20 mouse cellular contexts compared by ENCODE assay signal in the genomic region with DNA sequence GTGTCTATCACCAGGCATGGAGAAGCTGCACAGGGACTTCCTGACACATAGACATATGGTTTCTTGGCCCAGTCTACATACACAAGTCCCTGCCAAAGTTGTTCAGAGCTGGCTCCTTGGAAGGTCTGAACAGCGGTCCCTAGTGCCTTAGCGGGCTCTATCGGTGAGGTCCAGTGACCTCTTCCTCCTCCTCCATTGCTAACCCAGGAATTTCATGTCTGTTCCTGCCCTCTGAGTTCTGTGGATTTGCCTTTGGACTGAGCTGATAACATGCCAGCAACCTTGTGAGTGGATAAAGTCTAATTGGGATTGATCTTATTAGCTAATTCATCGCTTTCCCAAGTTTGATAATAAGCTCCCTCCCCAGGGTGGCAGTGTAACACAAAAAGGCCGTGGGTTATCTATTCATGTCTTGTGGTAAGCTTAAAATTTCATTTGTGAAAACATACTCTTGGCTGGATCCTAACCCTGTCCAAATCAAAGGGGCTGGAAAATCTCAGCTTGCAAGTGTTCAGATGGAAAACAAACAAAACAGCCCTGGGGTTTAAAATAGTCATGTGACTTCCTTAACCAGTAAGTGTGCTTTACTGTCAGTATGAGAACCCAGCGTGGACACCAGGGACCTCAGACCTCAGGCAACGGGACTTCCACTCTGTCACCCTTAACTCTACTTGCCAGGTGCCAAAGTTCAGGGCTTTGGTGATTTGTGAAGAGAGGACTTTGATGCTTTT. TPM values are rescaled to one million over a fixed set of nuclear protein-coding genes. Genes with fewer than 3 reads are reported as not detected.
DNase-seq lines count a peak whose midpoint lies in the region; ATAC-seq and TF ChIP-seq lines count a peak whose summit lies in the region.
"Had no signal": no experiment of that assay in that cellular context is flagged by ENCODE, and none has a peak within 500 bp of the region (broad histone marks: within the 10 kb centered on the region; RNA-seq: fewer than 3 reads in every experiment).

No protein-coding gene starts in this region.

- H3K9ac ChIP-seq in embryonic facial prominence, embryonic 14.5 days (ENCODE audit: low read depth, low read length): no peak overlapping the region
- no peak overlapping the region for H3K9ac ChIP-seq in hindbrain, postnatal 0 days (replicated peaks; ENCODE audit: low read length)
- no peak overlapping the region for H3K9ac ChIP-seq in hindbrain, embryonic 12.5 days
- no peak overlapping the region for H3K9ac ChIP-seq in lung, postnatal 0 days (replicated peaks; ENCODE audit: low read depth)
- no peak overlapping the region for H3K9ac ChIP-seq in intestine, postnatal 0 days (ENCODE audit: low read depth, low read length)
- H3K9ac ChIP-seq: embryonic facial prominence, embryonic 12.5 days; midbrain, embryonic 12.5 days had no signal

- intact Hi-C loops in gastrocnemius, postnatal 36 days (cut with DNase I): no loop called here

- H3K4me2 ChIP-seq in embryonic facial prominence, embryonic 14.5 days (ENCODE audit: low read depth, low read length): no peak overlapping the region
- H3K4me2 ChIP-seq in hindbrain, postnatal 0 days (ENCODE audit: low read depth, low read length): no peak overlapping the region
- H3K4me2 ChIP-seq in hindbrain, embryonic 12.5 days (replicated peaks): no peak overlapping the region
- H3K4me2 ChIP-seq in lung, postnatal 0 days (replicated peaks; ENCODE audit: low read depth, low read length): no peak overlapping the region
- no peak overlapping the region for H3K4me2 ChIP-seq in intestine, postnatal 0 days (replicated peaks; ENCODE audit: low read depth)
- H3K4me2 ChIP-seq: embryonic facial prominence, embryonic 12.5 days; midbrain, embryonic 12.5 days had no signal

- no peaks in the 10 kb centered on the region for H3K9me3 ChIP-seq in embryonic facial prominence, embryonic 14.5 days (ENCODE audit: control insufficient read depth, low read length)
- H3K9me3 ChIP-seq in embryonic facial prominence, embryonic 10.5 days: 0 out of 2 replicates have a peak, but pooled peaks cover 4% of the 10 kb centered on the region
- H3K9me3 ChIP-seq in hindbrain, postnatal 0 days (ENCODE audit: low read length): no peaks in the 10 kb centered on the region
- H3K9me3 ChIP-seq in hindbrain, embryonic 12.5 days (replicated peaks): no peaks in the 10 kb centered on the region
- H3K9me3 ChIP-seq in lung, postnatal 0 days (ENCODE audit: low read length): no peaks in the 10 kb centered on the region
- H3K9me3 ChIP-seq in intestine, postnatal 0 days (ENCODE audit: control insufficient read depth): no peaks in the 10 kb centered on the region
- H3K9me3 ChIP-seq: embryonic facial prominence, embryonic 12.5 days; limb, embryonic 10.5 days; midbrain, embryonic 12.5 days had no signal

- no peak for TF ChIP-seq EP300 in lung, postnatal 0 days (IDR thresholded peaks at IDR 0.05)

- DNase-seq in embryonic facial prominence, embryonic 14.5 days (ENCODE audit: low spot score): peak; percentile 58
- DNase-seq in embryonic facial prominence, embryonic 10.5 days (ENCODE audit: low spot score): no peak
- DNase-seq in hindbrain, postnatal 0 days (ENCODE audit: low spot score): peak; percentile 30
- DNase-seq in lung, postnatal 0 days (ENCODE audit: low spot score): peak; percentile 30
- DNase-seq in lung, postnatal 10 days: no peak
- DNase-seq in gastrocnemius, postnatal 36 days: no peak
- DNase-seq: cerebellum, postnatal 25 days; kidney, adult 18-20 months; lung, adult 2 months; thymus, postnatal 4 days had no signal

- TF ChIP-seq CTCF in hindbrain, postnatal 0 days (IDR thresholded peaks at IDR 0.05; ENCODE audit: low read depth): no peak
- TF ChIP-seq CTCF in lung, postnatal 0 days (IDR thresholded peaks at IDR 0.05): peak; percentile 3; the same call in 1 of the 2 replicates
- no peak for TF ChIP-seq CTCF in intestine, postnatal 0 days (IDR thresholded peaks at IDR 0.05; ENCODE audit: low read depth)

- no peaks in the 10 kb centered on the region for H3K36me3 ChIP-seq in embryonic facial prominence, embryonic 14.5 days (ENCODE audit: control insufficient read depth, insufficient read depth, low read length)
- H3K36me3 ChIP-seq in embryonic facial prominence, embryonic 10.5 days (replicated peaks): no peaks in the 10 kb centered on the region
- no peaks in the 10 kb centered on the region for H3K36me3 ChIP-seq in hindbrain, postnatal 0 days (ENCODE audit: insufficient read depth, low read length)
- no peaks in the 10 kb centered on the region for H3K36me3 ChIP-seq in hindbrain, embryonic 12.5 days
- no peaks in the 10 kb centered on the region for H3K36me3 ChIP-seq in lung, postnatal 0 days (ENCODE audit: insufficient read depth, low read length)
- H3K36me3 ChIP-seq in intestine, postnatal 0 days (ENCODE audit: control insufficient read depth, insufficient read depth): no peaks in the 10 kb centered on the region
- H3K36me3 ChIP-seq: embryonic facial prominence, embryonic 12.5 days; limb, embryonic 10.5 days; midbrain, embryonic 12.5 days had no signal

- H3K27me3 ChIP-seq in embryonic facial prominence, embryonic 14.5 days (replicated peaks; ENCODE audit: control insufficient read depth, insufficient read depth, low read length): no peaks in the 10 kb centered on the region
- no peaks in the 10 kb centered on the region for H3K27me3 ChIP-seq in embryonic facial prominence, embryonic 10.5 days (replicated peaks; ENCODE audit: low read depth, poor library complexity, severe bottlenecking)
- H3K27me3 ChIP-seq in hindbrain, postnatal 0 days (ENCODE audit: insufficient read depth, low read length): no peaks in the 10 kb centered on the region
- no peaks in the 10 kb centered on the region for H3K27me3 ChIP-seq in hindbrain, embryonic 12.5 days
- H3K27me3 ChIP-seq in lung, postnatal 0 days (replicated peaks; ENCODE audit: insufficient read depth, low read length): no peaks in the 10 kb centered on the region
- H3K27me3 ChIP-seq in intestine, postnatal 0 days (replicated peaks; ENCODE audit: control insufficient read depth, insufficient read depth, low read length): no peaks in the 10 kb centered on the region
- H3K27me3 ChIP-seq: embryonic facial prominence, embryonic 12.5 days; midbrain, embryonic 12.5 days; Patski had no signal

- no peak for ATAC-seq in embryonic facial prominence, embryonic 14.5 days (ENCODE audit: low read depth)
- ATAC-seq in hindbrain, postnatal 0 days: no peak
- ATAC-seq in hindbrain, embryonic 12.5 days (ENCODE audit: low FRiP score): no peak
- ATAC-seq in lung, postnatal 0 days: no peak; the same call in 1 of the 2 replicates
- ATAC-seq in intestine, postnatal 0 days: peak; percentile 89
- ATAC-seq: Patski had no signal

- no peak overlapping the region for H3K4me3 ChIP-seq in embryonic facial prominence, embryonic 14.5 days (ENCODE audit: low read depth, low read length)
- H3K4me3 ChIP-seq in embryonic facial prominence, embryonic 10.5 days: no peak overlapping the region
- H3K4me3 ChIP-seq in hindbrain, postnatal 0 days (ENCODE audit: low read length): no peak overlapping the region
- H3K4me3 ChIP-seq in hindbrain, embryonic 12.5 days: no peak overlapping the region
- H3K4me3 ChIP-seq in lung, postnatal 0 days (ENCODE audit: low read depth, low read length): no peak overlapping the region
- no peak overlapping the region for H3K4me3 ChIP-seq in intestine, postnatal 0 days (ENCODE audit: low read depth, low read length)
- H3K4me3 ChIP-seq: embryonic facial prominence, embryonic 12.5 days; limb, embryonic 10.5 days; midbrain, embryonic 12.5 days had no signal

- WGBS in embryonic facial prominence, embryonic 14.5 days: 73% methylated on average over 7 of the region's 7 CpGs
- 83% methylated on average over 7 of the region's 7 CpGs for WGBS in embryonic facial prominence, embryonic 10.5 days
- WGBS in hindbrain, postnatal 0 days: 64% methylated on average over 7 of the region's 7 CpGs
- 81% methylated on average over 7 of the region's 7 CpGs for WGBS in hindbrain, embryonic 12.5 days
- 68% methylated on average over 7 of the region's 7 CpGs for WGBS in lung, postnatal 0 days
- WGBS in intestine, postnatal 0 days: 48% methylated on average over 7 of the region's 7 CpGs

- H3K27ac ChIP-seq in embryonic facial prominence, embryonic 14.5 days (replicated peaks; ENCODE audit: low read depth, low read length): no peak overlapping the region
- no peak overlapping the region for H3K27ac ChIP-seq in embryonic facial prominence, embryonic 10.5 days (replicated peaks)
- no peak overlapping the region for H3K27ac ChIP-seq in hindbrain, postnatal 0 days
- no peak overlapping the region for H3K27ac ChIP-seq in hindbrain, embryonic 12.5 days
- H3K27ac ChIP-seq in lung, postnatal 0 days (ENCODE audit: low read length): no peak overlapping the region
- H3K27ac ChIP-seq in intestine, postnatal 0 days (ENCODE audit: low read depth, low read length): peak overlapping the region; percentile 74; the same call in 1 of the 2 replicates
- H3K27ac ChIP-seq: embryonic facial prominence, embryonic 12.5 days; limb, embryonic 10.5 days; midbrain, embryonic 12.5 days had no signal

- peaks cover 7% of the 10 kb centered on the region; the same call in 1 of the 2 replicates for H3K4me1 ChIP-seq in embryonic facial prominence, embryonic 14.5 days (ENCODE audit: control insufficient read depth, insufficient read depth, low read length)
- no peaks in the 10 kb centered on the region for H3K4me1 ChIP-seq in embryonic facial prominence, embryonic 10.5 days
- no peaks in the 10 kb centered on the region; the same call in 1 of the 2 replicates for H3K4me1 ChIP-seq in hindbrain, postnatal 0 days (ENCODE audit: insufficient read depth, low read length)
- H3K4me1 ChIP-seq in hindbrain, embryonic 12.5 days: no peaks in the 10 kb centered on the region
- peaks cover 9% of the 10 kb centered on the region; the same call in 1 of the 2 replicates for H3K4me1 ChIP-seq in lung, postnatal 0 days (ENCODE audit: insufficient read depth, low read depth, low read length)
- peaks cover 10% of the 10 kb centered on the region for H3K4me1 ChIP-seq in intestine, postnatal 0 days (replicated peaks; ENCODE audit: control insufficient read depth, insufficient read depth, low read length)
- H3K4me1 ChIP-seq: embryonic facial prominence, embryonic 12.5 days; limb, embryonic 10.5 days had no signal

RNA-seq across cellular contexts. Expression of a gene that starts 3.5 kb away (rescaled TPM):
- polyA plus RNA-seq in embryonic facial prominence, embryonic 14.5 days (2014; fragmentation: Nextera tagmentation; extraction: Ambion mirVana): 0.28 TPM in 1 of 2 replicates, not detected in the other
- polyA plus RNA-seq in embryonic facial prominence, embryonic 10.5 days (2016; fragmentation: Nextera tagmentation; extraction: Ambion mirVana): not detected in 2 replicates
- not detected in 2 replicates for total RNA-seq in hindbrain, postnatal 0 days (2014; rRNA removed)
- 0.19 TPM in 1 of 2 replicates, not detected in the other for polyA plus RNA-seq in hindbrain, postnatal 0 days (2015; fragmentation: Nextera tagmentation; extraction: Ambion mirVana)
- 0.17 TPM in 1 of 2 replicates, not detected in the other for polyA plus RNA-seq in hindbrain, embryonic 12.5 days (2016; fragmentation: Nextera tagmentation; extraction: Ambion mirVana)
- 0.10 and 0.11 TPM in 2 replicates for polyA plus RNA-seq in lung, postnatal 0 days (2015; fragmentation: Nextera tagmentation; extraction: Ambion mirVana)
- 0.16 and 0.20 TPM in 2 replicates for polyA plus RNA-seq in intestine, postnatal 0 days (2015; fragmentation: Nextera tagmentation; extraction: Ambion mirVana)
- total RNA-seq in gastrocnemius, postnatal 36 days (2021): not detected
- total RNA-seq: granulocyte monocyte progenitor cell, adult 5-6 weeks had no signal
- polyA plus RNA-seq: embryonic facial prominence, embryonic 12.5 days; hindbrain, embryonic 11.5 days; large intestine, adult 2 months; lung, adult 2 months; midbrain, embryonic 12.5 days; Patski; spleen, adult 2 months had no signal

Comparison
In these comparisons a context has a peak if more than half of its experiments do, and no peak if none do; other contexts are left out.
1. DNase-seq: peak in embryonic facial prominence, embryonic 14.5 days (single experiment), hindbrain, postnatal 0 days (single experiment) and lung, postnatal 0 days (single experiment); none in embryonic facial prominence, embryonic 10.5 days (single experiment), lung, postnatal 10 days (single experiment) and gastrocnemius, postnatal 36 days (0 of 2).